Mouse (Mus musculus) T-cell, adult 66 days (primary cell): Measurements from ENCODE around the gene Gsx1. TPM values are rescaled to one million over a fixed set of nuclear protein-coding genes. Genes with fewer than 3 reads are reported as not detected.

ENCODE experiments used
- total RNA-seq, 2 experiments: library from RNA; stranded (reverse); gene quantifications; 3 replicates in 1 of 2; 4 replicates in 1 of 2; pipeline ENCODE4 v1.2.4; 2023

Gsx1 gene
- not detected for total RNA-seq

DNA sequence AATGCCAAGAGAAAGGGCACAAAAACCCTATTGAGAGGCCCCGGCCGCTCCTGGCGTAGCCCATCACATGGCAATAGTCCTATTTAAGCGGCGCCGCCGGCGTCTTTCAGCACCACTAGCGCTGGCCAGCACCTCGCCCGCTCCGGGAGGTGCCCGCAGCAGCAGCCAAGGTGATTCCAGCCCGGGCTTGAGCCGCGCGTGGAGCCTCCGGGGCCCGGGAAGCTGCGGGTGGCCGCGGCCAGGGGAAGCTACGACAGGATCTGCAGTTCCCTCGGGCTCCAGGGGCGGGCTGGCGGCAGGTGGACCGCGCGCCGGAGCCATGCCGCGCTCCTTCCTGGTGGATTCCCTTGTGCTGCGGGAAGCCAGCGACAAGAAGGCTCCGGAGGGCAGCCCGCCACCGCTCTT is at the start of gene Gsx1:
Gene Gsx1, plus strand, starts transcription at position 126 of the 405 bp plus-strand sequence.

Other genes with a start within 250 kb of the Gsx1 start
- gene Gtf3a, start 240.0 kb upstream of the Gsx1 start, total RNA-seq: 10 to 100 TPM; 35.2 to 36.7 TPM
- 10 to 100 TPM; 17.1 to 19.5 TPM for gene Mtif3, start 224.9 kb upstream of the Gsx1 start, total RNA-seq
- 10 to 100 TPM; 20.8 to 22.7 TPM for gene Lnx2, start 112.1 kb upstream of the Gsx1 start, total RNA-seq
- gene Polr1d, start 111.6 kb upstream of the Gsx1 start, total RNA-seq: 100 to 1,000 TPM; 114 to 116 TPM
- not detected for gene Pdx1, start 81.3 kb downstream of the Gsx1 start, total RNA-seq
- not detected for gene Cdx2, start 118.6 kb downstream of the Gsx1 start, total RNA-seq
- not detected for gene Urad, start 133.7 kb downstream of the Gsx1 start, total RNA-seq
- 1 to 10 TPM; 1.0 to 1.4 TPM for gene Flt3, start 211.8 kb downstream of the Gsx1 start, total RNA-seq
- gene Pan3, start 241.5 kb downstream of the Gsx1 start, total RNA-seq: 100 to 1,000 TPM; 363 to 386 TPM